Mouse (Mus musculus) intestine, embryonic 16.5 days (tissue): ENCODE results near the gene Kazald1. TPM values are rescaled to one million over a fixed set of nuclear protein-coding genes. Genes with fewer than 3 reads are reported as not detected.

Experiments
- ATAC-seq: fragments of 200-750 bp; cut with Nextera tagmentation; 2 replicates; pipeline ENCODE4 v1.8.0; 2017; ENCODE audit warnings: moderate TSS enrichment, moderate library complexity
- H3K27ac ChIP-seq: fragments of 300-500 bp; sonication (generic); 2 replicates; pipeline ENCODE4 v1.5.1; 2014; ENCODE audit warnings: mild to moderate bottlenecking, low read length
- H3K27me3 ChIP-seq: fragments of 300-500 bp; sonication (generic); replicated peaks from 2 replicates; pipeline ENCODE4 v1.6.1; 2014; ENCODE audit warnings: low read length, control low read depth, mixed read lengths; ENCODE audit not compliant: control insufficient read depth, insufficient read depth
- H3K36me3 ChIP-seq: fragments of 300-500 bp; sonication (generic); 2 replicates; pipeline ENCODE4 v1.6.1; 2014; ENCODE audit warnings: low read length, control low read depth; ENCODE audit not compliant: control insufficient read depth, insufficient read depth
- H3K4me1 ChIP-seq: fragments of 300-500 bp; sonication (generic); 2 replicates; pipeline ENCODE4 v1.6.1; 2014; ENCODE audit warnings: low read length, control low read depth, mixed read lengths; ENCODE audit not compliant: control insufficient read depth, insufficient read depth
- H3K4me2 ChIP-seq: fragments of 300-500 bp; sonication (generic); 2 replicates; pipeline ENCODE4 v1.6.1; 2014; ENCODE audit warnings: low read depth, low read length, control low read depth
- H3K4me3 ChIP-seq: fragments of 300-500 bp; sonication (generic); 2 replicates; pipeline ENCODE4 v1.5.1; 2014; ENCODE audit warnings: mild to moderate bottlenecking, low read length
- H3K9ac ChIP-seq: fragments of 300-500 bp; sonication (generic); 2 replicates; pipeline ENCODE4 v1.6.1; 2014; ENCODE audit warnings: low read depth, low read length
- H3K9me3 ChIP-seq: fragments of 300-500 bp; sonication (generic); 2 replicates; pipeline ENCODE4 v1.6.1; 2016; ENCODE audit warnings: low read length, control low read depth; ENCODE audit not compliant: control insufficient read depth
- WGBS: fragments of 180-500 bp; shearing (Covaris S2); extraction: QIAGEN DNeasy Blood & Tissue Kit; methylation state at CpG from one replicate; pipeline ENCODE4 v1.1.7; 2014; 5-methylcytosine and 5-hydroxymethylcytosine counted together
- polyA plus RNA-seq: library from polyadenylated mRNA; unstranded; fragments of >200 nt; fragmentation: Nextera tagmentation; extraction: Ambion mirVana; gene quantifications from 2 replicates; pipeline ENCODE4 v1.2.1, GENCODE M21; 2015

The Kazald1 gene
- polyA plus RNA-seq, 1 experiment from 2014 or later, result 2.0 TPM

GRCm38 (mm10) chr19:45114772-45115171 lies 39.7 kb downstream of the Kazald1 start:
- Histone ChIP-seq H3K27me3 (no peaks in the 10 kb centered on the region), H3K4me3 (no peak overlapping the region), H3K9me3 (no peaks in the 10 kb centered on the region), H3K9ac (no peak overlapping the region), H3K27ac (no peak overlapping the region), H3K4me1 (peaks cover 7% of the 10 kb centered on the region), H3K4me2 (no peak overlapping the region), H3K36me3 (no peaks in the 10 kb centered on the region)
- ATAC-seq, result no peak
- WGBS, result 35% methylated on average over 3 of the region's 3 CpGs

GRCm38 (mm10) chr19:45116798-45117197 lies 41.8 kb downstream of the Kazald1 start:
- no peaks in the 10 kb centered on the region for H3K36me3 ChIP-seq
- H3K27me3 ChIP-seq, result peaks cover 4% of the 10 kb centered on the region; the same call in 1 of the 2 replicates
- H3K4me3 ChIP-seq, result no peak overlapping the region
- no peak overlapping the region for H3K4me2 ChIP-seq
- H3K9ac ChIP-seq, result no peak overlapping the region
- WGBS, result 63% methylated on average over 1 of the region's 1 CpGs
- no peak overlapping the region for H3K27ac ChIP-seq
- no peak for ATAC-seq
- H3K4me1 ChIP-seq, result peaks cover 7% of the 10 kb centered on the region
- H3K9me3 ChIP-seq, result no peaks in the 10 kb centered on the region

Other genes with a start within 250 kb of the Kazald1 start
- gene Slf2, start 144.1 kb upstream of the Kazald1 start, polyA plus RNA-seq, result 26.8 and 27.1 TPM in 2 replicates
- gene Sema4g, start 86.1 kb upstream of the Kazald1 start, polyA plus RNA-seq, result 19.0 and 21.1 TPM in 2 replicates
- 19.8 and 21.0 TPM in 2 replicates for gene Twnk, start 69.6 kb upstream of the Kazald1 start, polyA plus RNA-seq
- 74.7 and 76.4 TPM in 2 replicates for gene Mrpl43, start 68.8 kb upstream of the Kazald1 start, polyA plus RNA-seq
- 33.6 and 34.7 TPM in 2 replicates for gene Lzts2, start 60.8 kb upstream of the Kazald1 start, polyA plus RNA-seq
- gene Pdzd7, start 29.5 kb upstream of the Kazald1 start, polyA plus RNA-seq, result 0.43 and 0.49 TPM in 2 replicates
- 16.5 and 18.2 TPM in 2 replicates for gene Sfxn3, start 27.7 kb upstream of the Kazald1 start, polyA plus RNA-seq
- 0.06 TPM in 1 of 2 replicates, not detected in the other for gene Tlx1, start 75.4 kb downstream of the Kazald1 start, polyA plus RNA-seq
- not detected in 2 replicates for gene Lbx1, start 160.6 kb downstream of the Kazald1 start, polyA plus RNA-seq